Mouse (Mus musculus) kidney, adult 2 months (tissue): ENCODE measurements around the gene H2-K1.

ENCODE experiments used
- CTCF ChIP-seq: fragments of 200-500 bp; conservative IDR thresholded peaks from 2 replicates; pipeline ENCODE4 v1.5.1; 2011; ENCODE audit warnings: low read depth, mild to moderate bottlenecking, control low read depth, low read length, moderate library complexity, mixed read lengths; ENCODE audit not compliant: insufficient read depth, insufficient read length
- POLR2A ChIP-seq: fragments of 200-500 bp; IDR thresholded peaks from one replicate; pipeline ENCODE4 v1.6.1; 2011; ENCODE audit warnings: low read depth, low read length, control low read depth

DNA sequence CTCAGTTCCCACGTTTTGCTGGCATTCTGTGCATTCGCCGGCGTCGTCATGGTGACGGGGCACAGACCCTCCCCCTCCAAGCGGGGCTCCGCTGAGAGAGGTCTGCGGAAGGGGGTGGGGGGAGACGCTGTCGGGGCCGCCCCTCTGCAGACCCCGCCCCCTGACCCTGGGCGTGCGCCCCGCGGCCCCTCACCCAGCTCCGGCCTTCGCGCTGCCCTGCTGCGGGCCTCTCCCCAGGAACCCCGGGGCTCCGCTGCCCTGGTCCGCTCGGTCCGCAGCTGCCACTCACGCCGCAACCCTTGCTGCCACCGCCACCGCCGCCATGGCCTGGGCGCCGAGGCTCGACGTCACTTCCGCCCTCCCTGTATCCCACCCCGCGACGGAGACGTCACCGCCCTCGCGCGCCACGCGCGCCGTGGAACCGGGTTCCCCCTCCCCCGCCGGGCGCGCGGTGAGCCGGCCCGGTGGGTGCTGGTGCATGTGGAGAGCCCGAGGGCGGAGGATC is 24.2 kb upstream of the H2-K1 start, which contains the start of gene Ring1:
- TF ChIP-seq CTCF (no peak), POLR2A (peak; percentile 61)
